Mouse (Mus musculus) stomach, embryonic 14.5 days (tissue): Measurements from ENCODE around the gene Gm5662. TPM values are rescaled to one million over a fixed set of nuclear protein-coding genes. Genes with fewer than 3 reads are reported as not detected.
"Not testable (repeated sequence)": the region's sequence is repeated elsewhere in the genome, so short reads cannot be mapped to it uniquely, and the experiment has no call there.

Experiments
- ATAC-seq: fragments of 200-750 bp; cut with Nextera tagmentation; 2 replicates; pipeline ENCODE4 v1.8.0; 2017; ENCODE audit warnings: low read depth, moderate TSS enrichment; ENCODE audit not compliant: insufficient number of reproducible peaks, insufficient read depth, low FRiP score
- H3K27ac ChIP-seq: fragments of 300-500 bp; sonication (generic); 2 replicates; pipeline ENCODE4 v1.5.1; 2014; ENCODE audit warnings: mild to moderate bottlenecking, low read length, moderate library complexity, mixed read lengths
- H3K27me3 ChIP-seq: fragments of 300-500 bp; sonication (generic); 2 replicates; pipeline ENCODE4 v1.6.1; 2014; ENCODE audit warnings: low read length, control low read depth, mixed read lengths; ENCODE audit not compliant: control insufficient read depth, insufficient read depth
- H3K36me3 ChIP-seq: fragments of 300-500 bp; sonication (generic); 2 replicates; pipeline ENCODE4 v1.6.1; 2014; ENCODE audit warnings: mild to moderate bottlenecking, control low read depth, low read length, moderate library complexity, mixed read lengths; ENCODE audit not compliant: control insufficient read depth, insufficient read depth
- H3K4me1 ChIP-seq: fragments of 300-500 bp; sonication (generic); 2 replicates; pipeline ENCODE4 v1.6.1; 2014; ENCODE audit warnings: low read length, control low read depth, mixed read lengths; ENCODE audit not compliant: control insufficient read depth, insufficient read depth
- H3K4me2 ChIP-seq: fragments of 300-500 bp; sonication (generic); replicated peaks from 2 replicates; pipeline ENCODE4 v1.6.1; 2014; ENCODE audit warnings: low read depth, low read length, control low read depth
- H3K4me3 ChIP-seq: fragments of 300-500 bp; sonication (generic); 2 replicates; pipeline ENCODE4 v1.5.1; 2014; ENCODE audit warnings: low read depth, low read length, control low read depth
- H3K9ac ChIP-seq: fragments of 300-500 bp; sonication (generic); replicated peaks from 2 replicates; pipeline ENCODE4 v1.6.1; 2014; ENCODE audit warnings: low read depth, mild to moderate bottlenecking, control low read depth, low read length, moderate library complexity, mixed read lengths
- H3K9me3 ChIP-seq: fragments of 300-500 bp; sonication (generic); 2 replicates; pipeline ENCODE4 v1.6.1; 2016; ENCODE audit warnings: low read depth, low read length, control low read depth; ENCODE audit not compliant: control insufficient read depth
- WGBS: fragments of 180-500 bp; shearing (Covaris S2); extraction: QIAGEN DNeasy Blood & Tissue Kit; methylation state at CpG from one replicate; pipeline ENCODE4 v1.1.7; 2014; 5-methylcytosine and 5-hydroxymethylcytosine counted together
- polyA plus RNA-seq: library from polyadenylated mRNA; unstranded; fragments of >200 nt; fragmentation: Nextera tagmentation; extraction: Ambion mirVana; gene quantifications from 2 replicates; pipeline ENCODE4 v1.2.1, GENCODE M21; 2014

Gm5662 gene
- polyA plus RNA-seq = not detected in 2 replicates

DNA sequence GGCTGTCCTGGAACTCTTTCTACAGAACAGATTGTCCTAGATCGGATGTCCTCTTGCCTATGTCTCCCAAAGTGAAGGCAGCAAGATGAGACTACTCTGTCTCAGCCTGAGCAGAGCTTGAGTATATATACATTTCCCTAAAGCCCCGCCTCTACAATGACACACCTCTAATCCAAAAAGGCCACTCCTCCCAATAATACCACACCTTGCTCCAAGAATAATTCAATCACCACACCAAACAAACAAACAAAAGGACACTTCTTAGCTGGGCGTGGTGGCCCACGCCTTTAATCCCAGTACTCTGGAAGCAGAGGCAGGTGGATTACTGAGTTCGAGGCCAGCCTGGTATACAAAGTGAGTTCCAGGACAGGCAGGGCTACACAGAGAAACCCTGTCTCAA lies at the start of gene Gm5662:
TSS of gene Gm5662 (minus strand) at position 101 of the 400 bp plus-strand sequence.
- not testable (repeated sequence) for H3K4me1 ChIP-seq, H3K27me3 ChIP-seq, H3K4me3 ChIP-seq, ATAC-seq, H3K4me2 ChIP-seq, H3K36me3 ChIP-seq, H3K9ac ChIP-seq, H3K27ac ChIP-seq, H3K9me3 ChIP-seq
- WGBS = 83% methylated on average over 5 of the region's 5 CpGs

DNA sequence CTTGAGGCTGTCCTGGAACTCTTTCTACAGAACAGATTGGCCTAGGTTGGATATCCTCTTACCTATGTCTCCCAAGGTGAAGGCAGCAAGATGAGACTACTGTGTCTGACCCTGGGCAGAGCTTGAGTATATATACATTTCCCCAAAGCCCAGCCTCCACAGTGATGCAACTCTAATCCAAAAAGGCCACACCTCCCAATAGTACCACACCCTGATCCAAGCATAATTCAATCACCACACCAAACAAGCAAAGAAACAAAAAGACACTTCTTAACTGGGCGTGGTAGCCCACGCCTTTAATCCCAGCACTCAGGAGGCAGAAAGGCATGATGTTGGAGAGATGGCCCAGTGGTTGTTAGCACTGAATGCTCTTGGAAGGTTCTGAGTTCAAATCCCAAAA lies 49.6 kb upstream of the Gm5662 start, which contains the start of gene Gm5039:
TSS of gene Gm5039 (minus strand) at position 101 of the 400 bp plus-strand sequence.
- 82% methylated on average over 2 of the region's 2 CpGs for WGBS
- H3K4me2 ChIP-seq, H3K4me1 ChIP-seq, H3K9me3 ChIP-seq, H3K4me3 ChIP-seq, H3K9ac ChIP-seq, H3K36me3 ChIP-seq, ATAC-seq, H3K27ac ChIP-seq, H3K27me3 ChIP-seq: not testable (repeated sequence)

DNA sequence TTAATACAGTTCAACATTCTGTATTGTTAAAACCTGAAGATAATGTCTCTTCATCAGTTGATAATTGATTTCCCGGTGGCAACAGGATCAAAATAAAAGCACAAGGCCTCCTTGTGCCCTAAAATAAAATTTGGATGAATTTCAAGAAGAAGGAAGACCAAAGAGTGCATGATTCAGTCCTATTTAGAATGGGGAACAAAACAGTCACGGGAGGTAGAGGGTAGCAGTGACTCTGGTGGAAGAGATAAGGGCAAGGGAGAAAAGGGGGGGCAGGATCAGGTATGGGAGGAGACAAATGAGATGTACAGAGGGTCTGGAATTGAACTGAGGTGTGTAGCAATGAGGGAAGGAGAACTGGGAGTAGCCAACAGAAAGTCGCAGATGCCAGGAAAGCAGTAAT lies 40.3 kb upstream of the Gm5662 start:
- H3K27me3 ChIP-seq = no peaks in the 10 kb centered on the region
- ATAC-seq = no peak
- WGBS = 79% methylated on average over 3 of the region's 3 CpGs
- H3K4me2 ChIP-seq = no peak overlapping the region
- H3K4me3 ChIP-seq = no peak overlapping the region
- no peaks in the 10 kb centered on the region for H3K9me3 ChIP-seq
- H3K9ac ChIP-seq = no peak overlapping the region
- H3K36me3 ChIP-seq = no peaks in the 10 kb centered on the region
- H3K27ac ChIP-seq = no peak overlapping the region
- H3K4me1 ChIP-seq = no peaks in the 10 kb centered on the region

DNA sequence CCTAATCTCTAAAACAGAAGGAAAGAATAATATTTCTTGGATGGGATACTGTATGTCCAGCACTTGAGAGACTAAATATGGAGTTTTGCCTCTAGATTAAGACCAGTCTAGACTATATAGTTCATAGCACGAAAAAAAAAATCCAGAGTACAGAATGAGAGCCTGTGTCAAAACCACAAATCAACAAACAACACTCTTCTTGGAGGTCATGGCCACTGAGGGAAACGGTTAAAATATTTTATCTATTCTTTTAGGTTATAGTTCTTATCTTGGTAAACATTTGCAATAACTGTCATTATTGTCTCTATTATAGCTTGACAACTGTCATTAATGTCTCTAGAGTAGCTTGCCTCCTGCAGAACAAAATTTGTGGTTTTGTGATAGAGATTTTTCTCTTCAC lies 22.9 kb upstream of the Gm5662 start:
- not testable (repeated sequence) for H3K4me3 ChIP-seq, H3K9ac ChIP-seq, H3K4me2 ChIP-seq, H3K4me1 ChIP-seq, H3K27me3 ChIP-seq, H3K9me3 ChIP-seq, H3K27ac ChIP-seq, H3K36me3 ChIP-seq, ATAC-seq
- WGBS = 65% methylated on average over 1 of the region's 2 CpGs

DNA sequence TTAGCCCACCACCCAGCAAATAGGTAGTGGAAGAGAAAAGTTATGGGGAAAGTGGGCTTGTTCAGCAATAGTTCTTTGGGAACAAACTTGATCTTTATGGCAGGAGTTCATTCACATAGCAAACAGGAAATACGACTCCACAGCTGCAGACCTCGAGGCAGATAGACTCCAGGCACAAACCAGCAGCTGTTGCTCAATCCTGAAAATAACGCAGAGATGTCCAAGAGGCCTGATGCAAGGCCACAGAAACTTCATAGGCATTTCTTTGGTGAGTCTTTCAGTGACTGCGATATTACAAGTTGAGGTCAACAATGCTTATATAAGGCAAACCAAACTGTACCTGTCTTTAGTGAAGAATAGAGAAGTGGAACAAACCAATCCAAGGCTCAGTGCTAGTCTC lies 18.8 kb upstream of the Gm5662 start:
- H3K4me2 ChIP-seq, H3K36me3 ChIP-seq, H3K9me3 ChIP-seq, H3K27me3 ChIP-seq, H3K27ac ChIP-seq, ATAC-seq, H3K9ac ChIP-seq, H3K4me3 ChIP-seq, H3K4me1 ChIP-seq: not testable (repeated sequence)
- WGBS = 58% methylated on average over 4 of the region's 4 CpGs

DNA sequence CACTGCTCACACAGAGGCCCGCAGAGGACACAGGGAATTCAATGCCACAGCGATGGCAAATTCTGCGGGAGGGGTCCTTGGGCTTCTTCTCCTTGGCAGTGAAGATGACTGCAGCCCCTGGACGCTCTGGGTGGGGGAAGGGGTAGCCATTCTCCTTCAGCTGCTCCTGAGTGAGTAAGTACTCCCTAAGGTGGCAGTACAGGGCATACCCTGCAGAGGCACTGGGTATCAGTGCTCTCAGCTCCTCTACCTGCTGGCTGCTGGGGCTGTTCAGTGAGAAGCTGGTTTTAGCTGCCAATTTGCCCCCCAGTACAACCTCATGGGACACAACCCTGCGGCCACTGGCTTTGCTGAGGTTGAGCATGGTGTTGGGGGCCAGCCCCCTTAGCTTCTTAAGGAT lies 10.9 kb upstream of the Gm5662 start:
- not testable (repeated sequence) for H3K9me3 ChIP-seq, H3K4me3 ChIP-seq, H3K36me3 ChIP-seq, H3K27ac ChIP-seq, H3K4me2 ChIP-seq, H3K4me1 ChIP-seq, H3K9ac ChIP-seq, H3K27me3 ChIP-seq, ATAC-seq
- WGBS = 89% methylated on average over 4 of the region's 5 CpGs

DNA sequence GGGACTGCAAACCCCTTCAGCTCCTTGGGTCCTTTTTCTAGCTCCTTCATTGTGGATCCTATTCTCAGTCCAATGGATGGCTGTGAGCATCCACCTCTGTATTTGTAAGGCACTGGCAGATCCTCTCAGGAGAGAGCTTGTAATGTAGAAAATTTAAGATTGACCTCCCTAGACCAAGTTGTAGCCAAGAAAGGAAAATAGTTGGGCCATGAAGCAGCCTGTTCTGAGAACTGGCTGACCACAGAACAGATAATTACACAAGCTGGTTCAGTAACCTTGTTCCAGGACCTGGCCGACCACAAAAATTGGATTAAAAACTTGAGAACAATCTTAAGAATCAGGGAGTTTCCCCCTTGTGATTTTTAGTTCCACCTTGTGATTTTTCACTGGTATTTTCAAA lies 17.1 kb downstream of the Gm5662 start:
- Histone ChIP-seq H3K4me3 (no peak overlapping the region), H3K9me3 (no peaks in the 10 kb centered on the region)
- 46% methylated on average over 1 of the region's 1 CpGs for WGBS

DNA sequence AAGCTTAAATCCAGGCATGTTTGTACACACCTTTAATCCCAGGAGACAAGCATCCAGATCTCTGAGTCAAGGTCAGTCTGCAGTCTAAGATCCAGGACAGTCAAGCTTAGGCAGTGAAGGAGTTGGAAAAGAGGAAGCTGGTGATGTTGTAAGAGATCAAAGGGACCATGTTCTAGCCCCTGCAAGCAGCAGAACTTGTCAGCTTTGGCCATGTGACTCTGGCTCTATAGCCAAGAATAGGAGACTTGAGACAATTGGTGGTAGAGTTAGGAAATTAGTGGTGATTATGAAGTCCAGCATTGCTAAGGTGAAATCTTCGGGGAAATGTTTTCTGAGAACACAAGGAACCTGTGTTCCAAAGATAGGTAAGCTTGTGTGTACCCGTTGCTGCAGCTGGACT lies 18.4 kb downstream of the Gm5662 start:
- 59% methylated on average over 2 of the region's 2 CpGs for WGBS
- H3K4me3 ChIP-seq, H3K9ac ChIP-seq, H3K4me1 ChIP-seq, H3K27me3 ChIP-seq, H3K9me3 ChIP-seq, H3K27ac ChIP-seq, H3K4me2 ChIP-seq, H3K36me3 ChIP-seq, ATAC-seq: not testable (repeated sequence)

More for the DNA sequence above, 17.1 kb downstream of the Gm5662 start:
- no peaks in the 10 kb centered on the region for H3K4me1 ChIP-seq
- H3K36me3 ChIP-seq = no peaks in the 10 kb centered on the region
- no peak overlapping the region for H3K4me2 ChIP-seq
- no peak for ATAC-seq
- no peaks in the 10 kb centered on the region for H3K27me3 ChIP-seq
- no peak overlapping the region for H3K9ac ChIP-seq
- H3K27ac ChIP-seq = no peak overlapping the region

DNA sequence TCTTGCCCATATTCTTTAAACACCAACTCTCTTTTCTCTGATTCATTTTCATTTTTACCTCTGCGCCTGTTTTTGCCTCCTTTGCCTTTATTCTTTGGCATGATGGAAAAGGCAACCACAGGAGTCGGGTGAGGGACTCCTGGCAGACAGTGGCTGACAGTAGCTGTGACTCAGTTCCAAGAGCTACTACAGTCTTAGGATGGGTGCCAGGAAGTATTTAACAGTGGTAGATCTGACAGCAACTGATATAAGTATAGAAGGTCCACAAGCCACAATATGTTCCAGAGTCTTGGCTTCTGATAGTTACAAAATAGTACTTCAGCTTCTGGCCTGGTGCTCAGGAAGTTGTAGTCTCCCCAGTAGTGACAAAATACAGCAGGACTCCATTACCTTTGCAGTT lies 24.3 kb downstream of the Gm5662 start, which contains the start of gene Gm8332:
TSS of gene Gm8332 (minus strand) at position 101 of the 400 bp plus-strand sequence.
- H3K27me3 ChIP-seq, H3K4me3 ChIP-seq, H3K36me3 ChIP-seq, H3K4me2 ChIP-seq, ATAC-seq, H3K4me1 ChIP-seq, H3K9ac ChIP-seq, H3K9me3 ChIP-seq, H3K27ac ChIP-seq: not testable (repeated sequence)
- 86% methylated on average over 1 of the region's 2 CpGs for WGBS
